Mouse (Mus musculus): ENCODE data around the gene Madcam1.

GRCm38 (mm10) chr10:79703541-79703940 lies 39.2 kb downstream of the Madcam1 start:
- TF ChIP-seq CTCF (conservative IDR thresholded peaks at IDR 0.05; ENCODE audit: low read length) (no peak), NANOG (IDR thresholded peaks at IDR 0.05; ENCODE audit: borderline replicate concordance, low read length) (no peak)
